Mouse (Mus musculus) thymus, adult 2 months (tissue): ENCODE results near the gene 1700029J07Rik.

Experiments used
- CTCF ChIP-seq: fragments of 200-500 bp; IDR thresholded peaks from 2 replicates; pipeline ENCODE4 v1.5.1; 2012; ENCODE audit warnings: mild to moderate bottlenecking, control low read depth, low read length, moderate library complexity, borderline replicate concordance; ENCODE audit not compliant: control insufficient read depth, poor library complexity, insufficient read depth; ENCODE audit errors: extremely low read depth
- POLR2A ChIP-seq: fragments of 200-500 bp; IDR thresholded peaks from 2 replicates; pipeline ENCODE4 v1.6.1; 2012; ENCODE audit warnings: mild to moderate bottlenecking, low read length, control low read depth, moderate library complexity; ENCODE audit not compliant: control insufficient read depth, poor library complexity, insufficient read depth; ENCODE audit errors: extremely low read depth

DNA sequence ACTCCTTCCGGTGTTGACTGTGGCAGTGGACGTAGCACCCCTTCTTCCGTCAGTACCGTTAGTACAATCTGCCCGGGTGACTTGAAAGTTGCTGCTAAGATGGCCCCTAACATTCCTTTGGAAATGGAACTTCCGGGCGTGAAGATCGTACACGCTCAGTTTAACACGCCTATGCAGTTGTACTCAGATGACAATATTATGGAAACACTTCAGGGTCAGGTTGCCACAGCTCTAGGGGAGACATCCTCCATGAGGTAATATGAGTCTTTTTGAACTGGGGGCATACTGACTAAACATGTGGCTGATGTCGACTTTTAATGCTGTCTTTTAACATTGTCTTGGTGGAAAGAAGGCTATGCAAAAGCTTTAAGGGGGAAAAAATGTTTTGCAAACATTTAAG lies 61.3 kb downstream of the 1700029J07Rik start:
- TF ChIP-seq CTCF = no peak
- no peak for TF ChIP-seq POLR2A
